Mouse (Mus musculus) embryo, embryonic 10 days (tissue): ENCODE measurements around the gene Olfr554.
"Not testable (repeated sequence)": the region's sequence is repeated elsewhere in the genome, so short reads cannot be mapped to it uniquely, and the experiment has no call there.

Experiments used
- DNase-seq: peaks from one replicate; pipeline ENCODE4 v3.0.0-alpha.2; 2015; ENCODE audit warnings: low spot score

Olfr554 gene

GRCm38 (mm10) chr7:102638132-102638531, at the start of gene Olfr554:
Olfr554 (plus strand) TSS chr7:102638432.
- DNase-seq = no peak

- no peak for DNase-seq
These were observed 46.4 kb upstream of the Olfr554 start, which contains the start of gene Olfr551 for GRCm38 (mm10) chr7:102591786-102592185. Olfr551 (minus strand) TSS chr7:102591886.

- no peak for DNase-seq
These were observed 40.7 kb upstream of the Olfr554 start, which contains the start of gene Olfr552 for GRCm38 (mm10) chr7:102597378-102598031. Olfr552 (plus strand) TSS chr7:102597770.

- no peak for DNase-seq
These were observed 20.1 kb upstream of the Olfr554 start, which contains the start of gene Olfr553 for GRCm38 (mm10) chr7:102618118-102618517. Olfr553 (minus strand) TSS chr7:102618218.

GRCm38 (mm10) chr7:102619608-102620007, 18.6 kb upstream of the Olfr554 start:
- no peak for DNase-seq

- not testable (repeated sequence) for DNase-seq
These were observed 17.9 kb upstream of the Olfr554 start for GRCm38 (mm10) chr7:102620368-102620767.

GRCm38 (mm10) chr7:102636665-102637064, 1.6 kb upstream of the Olfr554 start:
- DNase-seq = peak; percentile 50

- not testable (repeated sequence) for DNase-seq
These were observed 6.7 kb downstream of the Olfr554 start for GRCm38 (mm10) chr7:102644945-102645344.

- DNase-seq = no peak
These were observed 20.3 kb downstream of the Olfr554 start, which contains the start of gene Olfr555 for GRCm38 (mm10) chr7:102658523-102658922. Olfr555 (plus strand) TSS chr7:102658823.

GRCm38 (mm10) chr7:102664599-102664998, 26.4 kb downstream of the Olfr554 start, which contains the start of gene Olfr556:
Olfr556 (plus strand) TSS chr7:102664899.
- DNase-seq = no peak

- DNase-seq = peak; percentile 43
These were observed 27.1 kb downstream of the Olfr554 start for GRCm38 (mm10) chr7:102665378-102665777.

- no peak for DNase-seq
These were observed 38.0 kb downstream of the Olfr554 start for GRCm38 (mm10) chr7:102676225-102676624.

- DNase-seq = no peak
These were observed 43.7 kb downstream of the Olfr554 start for GRCm38 (mm10) chr7:102681916-102682315.

- DNase-seq = peak; percentile 97
These were observed 48.8 kb downstream of the Olfr554 start, which contains the start of gene Trim68 for GRCm38 (mm10) chr7:102686944-102687501. Trim68 (minus strand) TSS chr7:102687327.
